Mouse (Mus musculus) lung, postnatal 0 days (tissue): ENCODE data around the gene Tmem176a. TPM values are rescaled to one million over a fixed set of nuclear protein-coding genes. Genes with fewer than 3 reads are reported as not detected.
"Not testable (repeated sequence)": the region's sequence is repeated elsewhere in the genome, so short reads cannot be mapped to it uniquely, and the experiment has no call there.

Experiments
- ATAC-seq: fragments of 200-750 bp; cut with Nextera tagmentation; 2 replicates; pipeline ENCODE4 v1.8.0; 2017; ENCODE audit warnings: moderate library complexity
- DNase-seq: peaks from one replicate; pipeline ENCODE4 v3.0.0-alpha.2; 2016; ENCODE audit warnings: low spot score
- H3K27ac ChIP-seq: fragments of 300-500 bp; sonication (generic); 2 replicates; pipeline ENCODE4 v1.5.1; 2014; ENCODE audit warnings: antibody characterized with exemption, mild to moderate bottlenecking, low read length, mixed read lengths
- H3K27me3 ChIP-seq: fragments of 300-500 bp; sonication (generic); replicated peaks from 2 replicates; pipeline ENCODE4 v1.6.1; 2014; ENCODE audit warnings: low read length, mixed read lengths; ENCODE audit not compliant: insufficient read depth
- H3K36me3 ChIP-seq: fragments of 300-500 bp; sonication (generic); 2 replicates; pipeline ENCODE4 v1.6.1; 2014; ENCODE audit warnings: low read length, mixed read lengths; ENCODE audit not compliant: insufficient read depth
- H3K4me1 ChIP-seq: fragments of 300-500 bp; sonication (generic); 2 replicates; pipeline ENCODE4 v1.6.1; 2014; ENCODE audit warnings: antibody characterized with exemption, low read depth, low read length, mixed read lengths; ENCODE audit not compliant: insufficient read depth
- H3K4me2 ChIP-seq: fragments of 300-500 bp; sonication (generic); replicated peaks from 2 replicates; pipeline ENCODE4 v1.6.1; 2014; ENCODE audit warnings: low read depth, mild to moderate bottlenecking, low read length, moderate library complexity, mixed read lengths
- H3K4me3 ChIP-seq: fragments of 300-500 bp; sonication (generic); 2 replicates; pipeline ENCODE4 v1.5.1; 2014; ENCODE audit warnings: low read depth, low read length
- H3K9ac ChIP-seq: fragments of 300-500 bp; sonication (generic); replicated peaks from 2 replicates; pipeline ENCODE4 v1.6.1; 2014; ENCODE audit warnings: low read depth, mild to moderate bottlenecking
- H3K9me3 ChIP-seq: fragments of 300-500 bp; sonication (generic); 2 replicates; pipeline ENCODE4 v1.6.1; 2016; ENCODE audit warnings: low read length, mixed read lengths
- CTCF ChIP-seq: IDR thresholded peaks from 2 replicates; pipeline ENCODE4 v1.5.1; 2016; ENCODE audit warnings: antibody characterized with exemption, mild to moderate bottlenecking
- EP300 ChIP-seq: IDR thresholded peaks from 2 replicates; pipeline ENCODE4 v1.6.1; 2016; ENCODE audit warnings: antibody characterized with exemption, mild to moderate bottlenecking, control low read depth
- WGBS: fragments of 180-500 bp; shearing (Covaris S2); extraction: QIAGEN DNeasy Blood & Tissue Kit; methylation state at CpG from one replicate; pipeline ENCODE4 v1.1.7; 2014; 5-methylcytosine and 5-hydroxymethylcytosine counted together
- polyA plus RNA-seq: library from polyadenylated mRNA; unstranded; fragments of >200 nt; fragmentation: Nextera tagmentation; extraction: Ambion mirVana; gene quantifications from 2 replicates; pipeline ENCODE4 v1.2.1, GENCODE M21; 2015

Gene Tmem176a
- polyA plus RNA-seq, 1 experiment from 2014 or later, result 539 TPM

DNA sequence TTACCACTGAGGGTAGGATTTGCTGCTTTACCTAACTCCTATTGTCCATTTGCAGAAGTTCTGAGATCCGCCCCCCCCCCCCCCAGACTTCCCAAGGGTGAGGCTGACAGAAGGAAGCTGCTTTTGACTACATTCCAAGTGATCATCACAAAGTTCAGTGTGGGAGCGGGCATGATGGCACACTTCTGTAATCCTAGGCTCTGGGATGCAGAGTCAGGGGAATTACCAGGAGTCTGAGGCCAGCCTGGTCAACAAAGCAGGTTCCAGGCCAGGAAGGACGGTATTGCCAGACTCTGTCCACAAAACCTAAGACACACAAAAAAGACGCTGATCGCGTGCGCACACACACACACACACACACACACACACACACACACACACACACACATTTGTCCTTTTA is 22.8 kb downstream of the Tmem176a start:
- no peak overlapping the region for H3K9ac ChIP-seq
- DNase-seq (peak; percentile 41), ATAC-seq (no peak)
- no peaks in the 10 kb centered on the region for H3K9me3 ChIP-seq
- H3K27ac ChIP-seq, result no peak overlapping the region
- H3K4me1 ChIP-seq, result no peaks in the 10 kb centered on the region
- H3K36me3 ChIP-seq, result no peaks in the 10 kb centered on the region
- H3K4me3 ChIP-seq, result no peak overlapping the region
- H3K27me3 ChIP-seq, result no peaks in the 10 kb centered on the region
- 74% methylated on average over 7 of the region's 7 CpGs for WGBS
- H3K4me2 ChIP-seq, result no peak overlapping the region
- TF ChIP-seq CTCF (no peak), EP300 (no peak)

DNA sequence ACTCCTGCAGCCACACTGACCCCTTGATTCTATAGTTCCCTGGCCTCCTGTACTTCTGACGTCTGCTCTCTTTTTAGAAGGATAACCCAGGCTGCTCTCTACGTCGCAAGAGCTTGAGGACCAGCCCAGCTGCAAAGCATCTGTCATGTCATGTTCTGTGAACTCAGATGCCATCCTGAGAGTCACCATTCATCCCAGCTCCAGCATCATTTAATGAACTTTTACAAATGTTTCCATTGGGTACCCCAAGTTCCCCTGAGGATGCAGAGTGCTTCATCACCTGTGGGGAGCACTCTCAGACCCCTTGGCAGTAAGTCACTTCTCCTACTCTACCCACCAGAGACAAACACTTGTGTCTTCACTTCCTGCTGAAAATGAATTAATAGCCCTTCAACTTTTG is 23.5 kb downstream of the Tmem176a start:
- no peak for DNase-seq
- H3K4me1 ChIP-seq, result no peaks in the 10 kb centered on the region
- 33% methylated on average over 3 of the region's 3 CpGs for WGBS

DNA sequence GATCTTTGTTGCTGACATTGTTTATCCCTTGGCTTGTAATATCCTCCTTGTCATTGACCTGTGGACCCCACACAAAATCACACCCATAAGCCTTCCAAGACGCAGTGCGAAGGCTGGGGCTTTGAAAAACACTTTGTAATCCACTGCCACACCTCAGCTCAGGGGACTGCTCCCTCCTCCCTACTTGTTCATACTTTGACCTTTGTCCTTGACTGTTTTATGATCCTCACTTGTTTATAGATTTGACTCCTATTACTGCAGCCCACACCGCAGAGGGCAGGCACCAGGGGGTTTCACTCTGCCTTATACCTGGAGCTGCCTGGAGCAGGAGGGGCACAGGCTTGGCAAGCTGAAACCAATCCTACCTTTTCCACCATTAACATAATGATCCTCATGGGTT is 24.0 kb downstream of the Tmem176a start:
- ATAC-seq (no peak), DNase-seq (no peak)
- Histone ChIP-seq H3K27me3 (no peaks in the 10 kb centered on the region), H3K4me2 (no peak overlapping the region), H3K4me3 (no peak overlapping the region), H3K4me1 (no peaks in the 10 kb centered on the region), H3K27ac (no peak overlapping the region), H3K9me3 (no peaks in the 10 kb centered on the region), H3K9ac (no peak overlapping the region), H3K36me3 (no peaks in the 10 kb centered on the region)
- 55% methylated on average over 3 of the region's 3 CpGs for WGBS
- TF ChIP-seq CTCF, result no peak
- no peak for TF ChIP-seq EP300

More for the DNA sequence above, 23.5 kb downstream of the Tmem176a start:
- no peak for ATAC-seq
- Histone ChIP-seq H3K9ac (no peak overlapping the region), H3K36me3 (no peaks in the 10 kb centered on the region), H3K27me3 (no peaks in the 10 kb centered on the region), H3K4me2 (no peak overlapping the region), H3K27ac (no peak overlapping the region), H3K4me3 (no peak overlapping the region), H3K9me3 (no peaks in the 10 kb centered on the region)
- TF ChIP-seq EP300 (no peak), CTCF (no peak)

DNA sequence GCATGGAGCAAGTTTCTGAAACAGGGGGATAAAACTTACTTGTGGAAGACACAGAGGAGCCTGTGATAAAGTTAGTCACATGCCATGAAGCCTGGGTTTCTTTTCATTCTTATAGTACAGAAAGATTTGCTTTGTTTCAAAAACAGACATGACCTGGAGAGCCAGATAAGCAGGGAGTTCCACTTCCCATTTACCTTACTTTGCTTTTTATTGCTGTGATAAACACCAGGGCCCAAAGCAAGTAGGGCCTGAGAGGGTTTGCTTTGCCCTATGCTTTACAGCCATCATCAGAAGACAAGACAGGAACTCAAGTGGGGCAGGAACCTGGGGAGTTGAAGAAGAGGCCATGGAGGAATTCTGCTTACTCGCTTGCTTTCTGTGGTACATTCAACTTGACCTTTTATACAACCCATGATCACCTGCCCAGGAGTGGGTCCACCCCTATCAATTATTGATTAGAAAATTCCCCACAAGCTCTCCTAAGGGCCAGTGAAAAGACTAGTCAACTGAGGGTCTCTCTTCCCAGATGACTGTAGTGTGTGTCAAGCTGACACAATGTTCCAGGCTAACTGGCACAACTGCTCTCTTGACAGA is 24.5 kb downstream of the Tmem176a start:
- WGBS, result 83% methylated on average over 1 of the region's 1 CpGs
- no peaks in the 10 kb centered on the region for H3K4me1 ChIP-seq
- no peak overlapping the region for H3K9ac ChIP-seq
- H3K27me3 ChIP-seq, result no peaks in the 10 kb centered on the region
- no peak overlapping the region for H3K4me3 ChIP-seq
- ATAC-seq (no peak), DNase-seq (no peak)
- H3K36me3 ChIP-seq, result no peaks in the 10 kb centered on the region
- H3K27ac ChIP-seq, result no peak overlapping the region
- no peak overlapping the region for H3K4me2 ChIP-seq
- no peaks in the 10 kb centered on the region for H3K9me3 ChIP-seq
- TF ChIP-seq EP300, result no peak

DNA sequence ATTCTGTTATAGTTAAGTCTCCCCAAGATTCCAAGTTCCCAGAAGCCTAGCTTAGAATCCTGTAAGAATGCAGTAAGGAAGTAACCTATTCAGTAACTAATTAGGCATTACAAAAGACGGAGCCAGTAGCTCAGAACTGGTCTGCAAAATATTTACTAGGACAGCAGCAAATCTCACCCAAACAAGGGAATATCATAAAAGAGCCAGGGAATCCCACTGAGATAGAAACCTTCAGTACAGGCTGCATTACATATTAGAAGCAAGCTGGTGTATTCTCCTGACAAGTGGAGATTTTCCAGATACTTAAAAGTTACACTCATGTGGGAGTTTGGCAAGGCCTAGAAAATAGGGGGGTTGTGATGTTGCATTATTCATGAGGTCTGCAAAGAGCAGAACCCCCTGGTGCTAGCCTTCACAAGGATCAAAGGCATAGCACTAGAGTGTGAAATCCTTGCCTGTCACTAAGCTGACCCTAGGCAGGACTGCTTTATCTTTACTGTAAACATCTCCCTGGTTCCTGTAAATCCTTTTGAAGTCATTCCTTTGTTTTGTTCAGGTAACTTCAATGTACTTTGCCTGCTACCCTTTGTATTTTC is 25.7 kb downstream of the Tmem176a start:
- not testable (repeated sequence) for H3K9me3 ChIP-seq, H3K4me2 ChIP-seq, H3K27ac ChIP-seq, H3K36me3 ChIP-seq, H3K9ac ChIP-seq, DNase-seq, H3K4me3 ChIP-seq, H3K4me1 ChIP-seq, ATAC-seq, H3K27me3 ChIP-seq
- WGBS, result 60% methylated on average over 1 of the region's 1 CpGs

DNA sequence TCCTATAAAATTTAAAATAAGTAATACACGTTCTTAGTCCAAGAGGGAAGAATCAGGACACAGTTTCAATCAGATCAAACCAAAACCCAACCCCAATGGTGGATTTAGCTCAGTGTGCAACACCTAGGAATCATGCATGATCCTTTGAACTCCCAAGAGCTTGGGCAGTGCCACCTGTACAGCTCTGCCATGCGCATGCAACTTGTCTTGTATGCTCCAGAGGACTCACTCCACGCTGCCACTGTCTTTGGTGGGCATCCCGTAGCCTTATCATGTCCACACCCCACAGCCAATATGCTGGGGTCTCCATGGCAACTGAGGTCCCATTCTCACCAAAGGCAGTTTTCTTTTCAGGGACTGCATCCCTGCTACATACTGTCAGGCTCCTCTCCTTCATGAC is 26.4 kb downstream of the Tmem176a start:
- no peak overlapping the region for H3K9ac ChIP-seq
- H3K27ac ChIP-seq, result no peak overlapping the region
- no peaks in the 10 kb centered on the region for H3K4me1 ChIP-seq
- DNase-seq, result no peak
- TF ChIP-seq CTCF (no peak), EP300 (no peak)
- no peak overlapping the region for H3K4me3 ChIP-seq
- WGBS, result 66% methylated on average over 4 of the region's 4 CpGs
- H3K4me2 ChIP-seq, result no peak overlapping the region
- no peaks in the 10 kb centered on the region for H3K9me3 ChIP-seq
- no peaks in the 10 kb centered on the region for H3K27me3 ChIP-seq
- ATAC-seq, result no peak
- H3K36me3 ChIP-seq, result no peaks in the 10 kb centered on the region
